Mouse (Mus musculus): ENCODE measurements around the gene Pcyt1a.
"Not testable (repeated sequence)": the region's sequence is repeated elsewhere in the genome, so short reads cannot be mapped to it uniquely, and the experiment has no call there.

The Pcyt1a gene

GRCm38 (mm10) chr16:32433138-32433537, 2.4 kb downstream of the Pcyt1a start:
- no peak for DNase-seq (ENCODE audit: low spot score in 2 of 2)

- no peak for DNase-seq (ENCODE audit: low spot score in 2 of 2)
Measured at GRCm38 (mm10) chr16:32434066-32434465, 3.3 kb downstream of the Pcyt1a start.

- DNase-seq (ENCODE audit: low spot score in 2 of 2): no peak
Measured at GRCm38 (mm10) chr16:32434691-32435090, 4.0 kb downstream of the Pcyt1a start.

DNA sequence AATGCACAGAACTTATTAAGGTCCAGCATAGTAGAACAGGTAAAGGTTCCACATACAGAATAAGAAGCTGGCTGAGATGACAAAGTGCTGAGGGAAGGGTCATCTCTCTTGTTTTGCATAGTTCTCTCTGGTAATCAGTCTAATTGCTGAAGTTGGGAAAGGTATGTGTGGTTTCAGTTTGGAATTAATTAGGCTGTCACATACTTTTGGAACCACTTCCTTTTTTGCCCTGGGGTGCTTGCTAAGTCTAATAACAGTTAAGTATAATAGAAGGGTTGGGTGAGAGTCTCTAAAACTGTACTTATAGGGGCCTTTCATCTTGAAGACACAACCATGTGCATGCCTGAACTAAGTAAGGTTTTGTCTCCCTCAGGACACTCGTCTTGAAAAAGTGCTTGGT, 5.9 kb downstream of the Pcyt1a start:
- no peak for DNase-seq (ENCODE audit: low spot score in 2 of 2)

- DNase-seq (ENCODE audit: low spot score in 2 of 2): no peak
Measured at GRCm38 (mm10) chr16:32437266-32437665, 6.5 kb downstream of the Pcyt1a start.

DNA sequence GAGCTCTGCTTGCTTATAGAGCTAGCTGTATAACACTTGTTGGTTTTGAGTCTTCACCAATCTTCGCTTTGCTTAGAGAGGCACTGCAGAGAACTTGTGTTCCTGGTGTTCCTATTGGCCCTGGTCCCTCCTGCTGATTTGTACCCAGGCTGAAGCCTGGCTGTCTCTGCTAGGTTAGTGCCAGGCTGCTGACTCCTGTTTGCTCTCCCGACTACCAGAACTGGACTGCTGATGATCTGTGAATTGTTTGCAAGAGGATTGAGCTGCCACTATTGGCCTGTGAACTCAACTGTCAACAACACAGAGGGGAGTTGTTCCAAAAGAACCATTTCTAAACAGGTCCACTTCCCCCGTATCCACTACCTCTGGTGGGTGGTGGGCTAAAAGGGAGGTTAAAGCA, 10.7 kb downstream of the Pcyt1a start:
- DNase-seq (ENCODE audit: low spot score in 2 of 2): no peak

GRCm38 (mm10) chr16:32444615-32445014, 13.9 kb downstream of the Pcyt1a start:
- not testable (repeated sequence) for DNase-seq (ENCODE audit: low spot score in 2 of 2)

GRCm38 (mm10) chr16:32445558-32445957, 14.8 kb downstream of the Pcyt1a start:
- DNase-seq (ENCODE audit: low spot score in 2 of 2): no peak

DNA sequence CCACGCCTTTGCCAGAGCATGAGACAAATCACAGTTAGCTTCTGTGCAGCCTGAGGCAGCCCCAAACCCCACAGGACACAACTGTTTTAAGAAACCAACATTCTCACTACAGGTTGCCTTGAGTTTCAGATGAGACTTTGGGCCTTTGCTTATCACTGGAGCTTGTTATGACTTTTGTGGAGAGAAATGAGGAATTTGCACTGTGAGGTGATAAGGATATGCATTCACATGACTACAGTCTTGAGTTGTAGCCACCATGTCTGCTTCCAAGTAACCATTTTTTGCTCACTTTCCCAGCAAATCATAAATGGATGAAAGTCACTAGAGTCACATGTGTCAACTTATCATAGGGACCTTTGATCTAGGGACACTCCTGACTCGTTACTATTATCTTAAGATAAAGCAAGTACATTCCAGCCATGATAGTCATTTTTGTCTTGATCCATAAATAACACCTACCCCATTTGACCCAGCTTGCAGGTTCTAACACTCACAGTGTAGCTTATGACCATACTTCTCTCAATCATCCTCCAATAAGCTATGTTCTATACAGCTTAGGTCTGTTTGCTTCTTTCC, 15.9 kb downstream of the Pcyt1a start:
- no peak for DNase-seq (ENCODE audit: low spot score in 2 of 2)

DNA sequence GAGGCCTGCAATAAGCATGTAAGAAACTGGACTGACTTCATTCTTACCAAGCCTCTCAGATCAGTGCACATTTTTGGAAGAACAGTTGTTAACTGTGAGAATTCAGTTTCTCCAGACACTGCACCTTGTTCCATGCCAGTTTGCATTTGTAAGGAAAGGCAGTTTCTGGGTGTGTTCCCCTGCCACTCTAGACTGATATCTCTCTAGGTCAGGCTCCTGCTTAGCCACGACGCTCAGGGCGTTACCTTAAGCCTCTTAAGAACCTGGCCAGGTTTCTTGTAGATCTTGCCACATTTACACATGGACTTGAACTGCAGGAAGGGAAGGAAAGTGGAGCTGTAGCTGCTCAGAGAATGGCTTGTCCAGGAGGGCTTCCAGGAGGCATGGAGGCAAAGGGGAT, 18.9 kb downstream of the Pcyt1a start:
- DNase-seq (ENCODE audit: low spot score in 2 of 2): no peak

- DNase-seq (ENCODE audit: low spot score in 2 of 2): no peak
Measured at GRCm38 (mm10) chr16:32450133-32450532, 19.4 kb downstream of the Pcyt1a start.

GRCm38 (mm10) chr16:32453102-32453501, 22.4 kb downstream of the Pcyt1a start:
- DNase-seq (ENCODE audit: low spot score in 2 of 2): no peak

GRCm38 (mm10) chr16:32454646-32455045, 23.9 kb downstream of the Pcyt1a start:
- DNase-seq (ENCODE audit: low spot score in 2 of 2): no peak

DNA sequence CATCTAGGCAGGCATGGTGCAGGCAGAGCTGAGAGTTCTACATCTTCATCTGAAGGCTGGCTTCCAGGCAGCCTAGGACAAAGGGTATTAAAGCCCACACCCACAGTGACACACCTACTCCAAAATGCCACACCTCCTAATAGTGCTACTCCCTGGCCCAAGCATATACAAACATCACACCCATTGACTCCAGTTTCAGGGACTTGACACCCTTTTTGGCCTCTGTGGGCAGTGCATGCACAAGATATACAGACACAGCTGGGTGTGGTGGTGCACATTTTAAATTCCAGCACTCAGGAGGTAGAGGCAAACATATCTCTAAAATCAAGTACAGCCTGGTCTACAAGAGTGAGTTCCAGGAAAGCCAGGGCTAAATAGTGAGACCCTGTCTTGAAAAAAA, 25.4 kb downstream of the Pcyt1a start:
- no peak for DNase-seq (ENCODE audit: low spot score in 2 of 2)

GRCm38 (mm10) chr16:32456761-32457160, 26.0 kb downstream of the Pcyt1a start:
- DNase-seq (ENCODE audit: low spot score in 2 of 2): no peak

DNA sequence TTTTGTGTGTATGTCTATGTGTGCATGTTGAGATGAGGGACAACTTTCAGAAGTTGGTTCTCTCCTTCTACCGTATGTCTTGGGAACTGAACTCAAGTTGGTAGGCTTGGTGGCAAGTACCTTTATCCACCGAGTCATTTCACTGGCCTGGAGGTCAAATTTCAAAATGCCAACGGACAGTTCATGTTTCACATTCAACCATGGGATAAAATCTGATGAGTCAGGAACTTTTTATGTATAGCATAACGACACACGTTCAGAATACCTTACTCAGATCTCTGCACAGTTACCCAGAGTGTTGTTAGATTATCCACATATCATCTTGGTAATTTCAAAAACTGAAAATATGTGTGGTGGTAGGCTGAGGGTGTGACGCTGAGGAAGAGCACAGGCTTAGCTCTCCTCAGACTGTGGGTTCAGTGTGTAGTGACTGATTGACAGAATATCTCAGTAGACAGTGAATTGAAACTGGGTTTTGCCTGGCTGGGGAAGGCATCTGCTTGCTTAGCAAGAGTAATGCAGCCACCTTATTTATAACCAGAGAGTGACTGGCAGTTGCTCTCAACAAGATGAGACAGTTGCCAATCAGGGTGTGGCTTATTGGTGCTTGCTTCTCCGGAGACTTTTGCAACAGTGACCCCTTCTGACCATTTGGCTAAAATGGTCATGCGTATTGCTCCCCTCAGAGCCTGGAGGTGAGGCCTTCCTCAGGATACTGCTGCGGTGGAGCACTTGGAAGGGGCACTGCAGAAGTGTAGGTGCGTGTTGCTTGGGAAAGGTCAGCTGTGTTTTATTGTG, 27.1 kb downstream of the Pcyt1a start:
- no peak for DNase-seq (ENCODE audit: low spot score in 2 of 2)

DNA sequence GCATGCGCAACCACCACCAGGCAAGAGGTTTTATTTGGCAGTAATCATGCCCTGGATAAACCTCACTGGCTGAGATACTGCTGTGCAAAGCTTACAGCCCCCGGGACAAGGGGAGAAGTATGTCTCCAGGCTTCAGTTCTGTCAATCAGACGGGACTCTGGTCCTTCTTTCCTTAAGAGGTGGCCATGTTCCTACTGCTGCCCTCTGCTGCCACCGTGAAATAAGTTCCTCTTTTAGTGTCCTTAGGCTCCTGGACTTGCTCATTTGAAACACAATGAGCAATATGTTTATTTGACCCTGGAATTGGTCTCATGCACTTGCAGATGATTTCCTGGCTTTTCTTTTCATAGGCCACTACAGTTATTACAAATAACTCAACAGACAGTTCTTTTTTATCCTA, 29.8 kb downstream of the Pcyt1a start:
- no peak for DNase-seq (ENCODE audit: low spot score in 2 of 2)

- DNase-seq (ENCODE audit: low spot score in 2 of 2): no peak
Measured at GRCm38 (mm10) chr16:32461713-32462112, 31.0 kb downstream of the Pcyt1a start.

GRCm38 (mm10) chr16:32462950-32463349, 32.2 kb downstream of the Pcyt1a start:
- DNase-seq (ENCODE audit: low spot score in 2 of 2): no peak

DNA sequence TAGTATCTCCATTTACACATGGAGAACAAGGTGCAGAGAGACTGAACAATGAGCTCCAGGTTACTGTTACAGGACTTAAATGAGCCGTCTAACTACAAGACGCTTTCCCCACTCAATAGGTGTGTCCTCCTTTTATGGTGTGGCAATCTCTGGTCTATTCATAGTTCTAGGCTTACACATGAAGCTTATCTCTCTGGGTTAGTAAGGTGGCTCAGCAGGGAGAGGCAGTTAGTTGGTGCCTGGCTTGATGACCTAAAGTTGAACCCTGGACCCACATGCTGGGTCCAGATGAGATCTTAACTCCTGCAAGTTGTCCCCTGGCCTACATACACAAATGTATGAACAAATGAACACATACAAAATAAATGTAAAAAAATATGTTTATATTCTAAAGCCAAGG, 32.7 kb downstream of the Pcyt1a start:
- DNase-seq (ENCODE audit: low spot score in 2 of 2): no peak

DNA sequence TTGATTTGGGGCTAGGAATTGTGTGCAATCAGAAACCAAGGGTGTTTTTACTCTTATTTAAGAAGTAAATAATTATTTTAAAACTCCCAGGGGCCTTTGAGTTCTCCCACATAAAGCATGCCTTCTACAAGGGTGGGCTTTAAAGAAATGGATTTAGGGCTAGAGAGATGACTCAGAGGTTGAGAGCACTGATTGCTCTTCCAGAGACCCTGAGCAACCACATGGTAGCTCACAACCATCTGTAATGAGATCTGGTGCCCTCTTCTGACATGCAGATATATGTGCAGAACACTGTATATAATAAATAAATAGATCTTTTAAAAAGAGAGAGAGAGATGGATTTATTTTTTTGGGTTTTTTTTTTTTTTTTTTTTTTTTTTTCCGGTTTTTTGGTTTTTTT, 34.2 kb downstream of the Pcyt1a start:
- no peak for DNase-seq (ENCODE audit: low spot score in 2 of 2)

- no peak for DNase-seq (ENCODE audit: low spot score in 2 of 2)
Measured at GRCm38 (mm10) chr16:32468488-32468887, 37.8 kb downstream of the Pcyt1a start.

GRCm38 (mm10) chr16:32469404-32470105, 38.8 kb downstream of the Pcyt1a start:
- DNase-seq (ENCODE audit: low spot score in 2 of 2): no peak
